Mouse (Mus musculus) kidney, postnatal 25 days (tissue): Measurements from ENCODE around the gene Gpi1.
"Not testable (repeated sequence)": the region's sequence is repeated elsewhere in the genome, so short reads cannot be mapped to it uniquely, and the experiment has no call there.

Source experiments
- DNase-seq, 2 experiments: peaks; one replicate each; pipeline ENCODE4 v3.0.0; 2021; ENCODE audit warnings: mixed read lengths in 2 of 2

Gpi1 gene

DNA sequence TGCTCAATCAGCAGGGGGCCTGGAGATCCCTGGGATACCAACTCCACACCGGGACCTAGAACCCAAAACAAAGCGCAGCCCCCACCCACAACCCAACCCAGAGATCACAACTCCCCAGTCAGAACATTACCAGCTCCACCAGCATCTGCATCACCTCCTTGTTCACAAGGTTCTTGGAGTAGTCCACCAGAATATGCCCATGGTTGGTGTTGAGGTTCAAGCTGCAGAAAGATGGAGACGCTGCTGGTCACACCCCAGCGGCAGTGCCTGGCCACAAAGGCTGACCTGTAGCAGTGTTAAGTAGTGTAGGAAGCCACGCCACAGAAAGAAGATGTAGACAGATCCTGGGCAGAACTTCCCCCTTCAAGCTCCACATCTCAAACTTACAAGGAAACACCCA lies 983 bp downstream of the Gpi1 start:
- DNase-seq: no peak

GRCm38 (mm10) chr7:34228641-34229040 lies 1.5 kb downstream of the Gpi1 start:
- no peak for DNase-seq

DNA sequence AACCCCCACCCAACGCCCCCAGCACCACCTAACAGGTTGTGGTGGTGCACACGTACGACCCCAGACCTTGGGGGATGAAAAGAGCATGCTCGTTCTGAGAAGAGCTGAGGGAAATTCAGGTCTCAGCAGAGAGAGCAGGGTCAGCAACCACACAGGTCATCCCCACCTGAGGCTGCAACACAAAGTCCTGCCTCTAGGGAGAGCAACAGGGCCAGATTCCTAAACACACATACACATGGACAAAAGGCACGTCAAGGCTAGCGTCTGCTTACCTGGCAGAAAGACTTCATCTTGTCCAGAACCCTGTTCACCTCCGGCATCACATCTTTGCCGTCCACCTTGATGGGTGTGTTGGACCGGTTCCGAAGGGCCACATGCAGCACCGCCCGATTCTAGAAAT lies 3.3 kb downstream of the Gpi1 start:
- DNase-seq: no peak

DNA sequence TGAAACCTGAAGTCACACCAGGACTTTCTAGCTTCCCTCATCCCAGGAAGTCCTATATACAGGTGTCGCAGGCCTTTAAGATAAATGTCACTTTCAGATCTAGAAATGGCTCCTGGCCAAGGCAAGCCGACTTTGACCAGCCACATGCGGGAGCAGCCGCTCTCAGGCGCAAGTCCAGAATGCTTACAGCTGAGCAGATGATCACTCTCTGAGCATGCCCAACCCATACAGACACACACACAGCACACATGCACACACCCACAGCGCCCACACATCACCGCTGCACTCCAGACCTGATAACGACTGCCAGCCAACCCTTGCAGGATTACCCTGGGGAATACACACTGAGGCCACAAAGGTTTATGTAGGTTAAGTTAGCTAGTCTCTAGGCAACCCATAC lies 4.0 kb downstream of the Gpi1 start:
- peak; percentile 43 to 68 for DNase-seq

GRCm38 (mm10) chr7:34224308-34224707 lies 5.8 kb downstream of the Gpi1 start:
- no peak for DNase-seq

GRCm38 (mm10) chr7:34222340-34222739 lies 7.8 kb downstream of the Gpi1 start:
- DNase-seq: no peak

DNA sequence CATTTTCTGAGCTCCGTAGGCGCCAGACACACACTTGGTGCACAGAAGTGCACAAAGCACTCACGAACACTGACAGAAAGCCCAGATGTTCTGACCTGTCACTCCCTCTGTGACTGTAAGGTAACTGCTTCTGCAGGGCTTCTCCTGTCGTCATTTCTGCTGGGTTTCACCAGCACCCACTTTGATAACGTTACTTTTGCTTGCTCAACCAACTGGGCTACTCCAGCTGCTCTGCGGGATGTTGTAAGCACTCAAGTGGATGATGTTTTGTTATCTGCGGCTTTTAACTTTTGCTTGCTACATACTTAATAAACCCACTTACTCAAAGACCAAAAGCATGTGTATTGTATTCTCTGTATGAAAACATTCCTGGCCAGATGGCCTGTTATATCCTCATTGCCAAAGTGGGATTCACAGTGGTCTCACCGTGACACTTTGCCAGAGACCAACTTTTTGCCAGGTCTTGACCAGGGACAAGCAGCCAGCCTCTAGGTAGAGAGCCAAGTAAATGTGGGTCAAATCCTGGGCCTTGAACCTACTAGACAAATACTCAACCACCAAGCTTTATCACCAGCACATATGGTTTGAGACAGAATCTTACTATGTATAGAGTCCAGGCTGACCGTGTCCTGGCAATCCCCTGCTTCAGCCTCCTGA lies 8.4 kb downstream of the Gpi1 start:
- DNase-seq: no peak

- DNase-seq: no peak
Observed at GRCm38 (mm10) chr7:34218496-34218895, 11.6 kb downstream of the Gpi1 start.

DNA sequence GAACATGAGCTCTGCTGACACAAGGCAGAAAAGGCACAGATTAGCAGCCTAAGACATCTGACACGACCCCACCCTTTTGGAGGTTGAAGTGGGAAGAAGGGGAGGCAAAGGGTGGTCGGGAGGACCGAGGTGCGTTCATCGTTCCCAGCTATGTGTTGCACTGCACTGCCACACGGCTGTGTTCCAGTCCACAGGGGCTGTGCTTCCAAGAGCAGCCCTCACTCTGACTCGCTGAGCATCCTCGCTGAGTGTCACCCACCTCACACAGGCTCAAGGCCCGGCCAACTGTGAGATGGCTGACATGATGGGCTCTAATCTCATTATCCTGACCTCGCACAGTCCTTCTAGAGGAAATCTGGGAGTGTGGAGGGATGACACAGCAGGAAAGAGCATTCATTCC lies 13.7 kb downstream of the Gpi1 start:
- DNase-seq: no peak

DNA sequence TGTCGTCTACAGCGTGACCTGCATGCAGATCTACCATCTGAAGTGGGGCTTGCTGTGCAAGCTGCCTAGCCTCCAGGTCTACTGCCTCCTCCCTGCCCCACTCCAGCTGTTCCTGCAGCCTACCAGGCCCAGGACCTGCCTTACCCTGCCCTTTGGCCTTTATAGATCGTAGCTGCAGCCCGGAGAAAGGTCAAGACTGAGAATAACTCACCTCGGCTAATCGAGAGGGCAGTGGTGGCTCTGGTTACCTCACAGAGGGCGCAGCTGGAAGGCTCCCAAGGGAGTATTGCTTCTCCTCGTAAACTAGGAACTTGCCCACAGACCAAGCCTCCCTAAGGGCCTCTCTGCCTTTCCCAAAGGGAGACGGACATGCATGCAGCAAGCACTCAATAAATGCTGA lies 14.7 kb downstream of the Gpi1 start:
- no peak for DNase-seq

DNA sequence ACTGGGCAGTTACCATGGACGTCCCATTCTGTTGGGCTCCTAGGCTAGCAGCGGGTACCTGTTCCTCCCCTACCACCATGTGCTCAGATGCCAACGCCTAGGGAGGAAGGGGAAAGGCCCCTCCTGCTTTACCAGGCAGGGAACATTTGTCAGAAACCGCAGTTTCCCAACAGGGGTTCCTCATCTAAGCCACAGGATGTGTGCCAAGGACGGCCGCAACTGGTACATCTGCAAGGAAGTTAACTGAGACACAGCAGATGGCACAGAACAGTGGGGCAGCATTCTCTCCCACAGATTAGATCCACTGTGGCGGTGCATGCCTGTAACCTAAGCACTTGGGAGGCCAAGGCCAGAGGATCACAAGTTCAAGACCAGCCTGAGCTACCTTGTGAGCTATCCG lies 15.5 kb downstream of the Gpi1 start:
- DNase-seq: no peak

DNA sequence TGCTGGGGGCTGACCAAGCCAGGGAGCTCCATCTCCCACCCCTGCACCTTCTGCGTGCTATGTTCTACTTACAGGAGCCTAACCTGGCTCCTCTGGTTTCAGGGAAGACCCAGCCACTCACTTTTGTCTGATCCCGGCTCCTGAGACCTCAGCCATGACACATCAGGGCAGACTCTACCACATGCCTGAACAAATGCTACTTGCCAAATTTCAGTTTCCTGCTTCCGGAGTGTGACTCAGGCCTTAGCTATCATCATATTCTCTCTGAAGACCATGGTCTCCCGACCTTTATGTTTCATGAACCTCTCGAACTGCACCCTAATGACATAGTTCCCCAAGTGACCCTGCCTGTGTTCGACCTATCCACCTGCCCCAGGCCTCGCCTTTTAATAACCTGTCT lies 16.9 kb downstream of the Gpi1 start:
- no peak for DNase-seq

GRCm38 (mm10) chr7:34208027-34208745 lies 21.9 kb downstream of the Gpi1 start:
- no peak for DNase-seq

GRCm38 (mm10) chr7:34206331-34206730 lies 23.8 kb downstream of the Gpi1 start:
- no peak for DNase-seq

GRCm38 (mm10) chr7:34202147-34202546 lies 28.0 kb downstream of the Gpi1 start:
- DNase-seq: not testable (repeated sequence)

- DNase-seq: no peak
Observed at GRCm38 (mm10) chr7:34200829-34201228, 29.3 kb downstream of the Gpi1 start.

DNA sequence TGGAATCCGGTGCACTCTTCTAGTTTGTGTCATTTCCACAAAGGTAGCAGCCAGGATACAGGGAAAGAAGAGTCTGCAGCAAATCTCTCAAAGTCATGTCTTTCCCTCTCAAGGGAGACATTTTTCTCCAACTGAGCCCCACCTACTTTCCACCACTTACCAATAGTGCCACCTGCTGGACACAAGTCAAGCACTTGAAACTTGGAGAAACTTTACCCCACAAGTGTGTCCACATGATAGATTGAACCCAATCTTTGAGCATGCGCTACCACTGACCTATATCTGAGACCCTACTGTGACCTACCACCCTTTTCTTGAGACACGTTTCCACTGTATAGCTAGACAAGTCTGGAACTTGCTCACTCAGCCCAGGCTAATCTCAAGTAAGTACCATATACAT lies 31.8 kb downstream of the Gpi1 start:
- peak in 1 of 2 experiments; percentile 67 for DNase-seq

- peak; percentile 94 to 95 for DNase-seq
Observed at GRCm38 (mm10) chr7:34196132-34197128, 33.7 kb downstream of the Gpi1 start, which contains the start of gene Pdcd2l. TSS of gene Pdcd2l (minus strand) at chr7:34196661.

- DNase-seq: no peak
Observed at GRCm38 (mm10) chr7:34195632-34196031, 34.5 kb downstream of the Gpi1 start.

DNA sequence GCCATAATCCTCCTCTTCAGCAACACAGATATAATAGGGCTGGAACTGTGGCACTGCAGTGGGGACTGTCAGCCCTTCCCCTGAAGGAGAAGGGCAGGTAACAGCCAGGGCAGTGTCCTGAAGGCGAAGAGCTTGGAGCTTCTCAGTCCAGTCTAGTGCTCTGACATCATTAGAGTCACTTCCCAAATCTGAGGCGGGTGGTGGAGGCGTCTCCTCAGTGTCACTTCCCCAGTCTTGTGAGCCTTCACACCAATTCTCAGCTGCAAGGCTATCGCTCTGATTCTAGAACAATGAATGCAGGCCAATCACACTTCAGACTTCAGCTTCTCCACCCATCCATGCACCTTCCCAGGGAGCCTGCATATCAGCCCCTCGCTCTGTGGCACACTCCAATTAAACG lies 37.3 kb downstream of the Gpi1 start:
- no peak for DNase-seq

DNA sequence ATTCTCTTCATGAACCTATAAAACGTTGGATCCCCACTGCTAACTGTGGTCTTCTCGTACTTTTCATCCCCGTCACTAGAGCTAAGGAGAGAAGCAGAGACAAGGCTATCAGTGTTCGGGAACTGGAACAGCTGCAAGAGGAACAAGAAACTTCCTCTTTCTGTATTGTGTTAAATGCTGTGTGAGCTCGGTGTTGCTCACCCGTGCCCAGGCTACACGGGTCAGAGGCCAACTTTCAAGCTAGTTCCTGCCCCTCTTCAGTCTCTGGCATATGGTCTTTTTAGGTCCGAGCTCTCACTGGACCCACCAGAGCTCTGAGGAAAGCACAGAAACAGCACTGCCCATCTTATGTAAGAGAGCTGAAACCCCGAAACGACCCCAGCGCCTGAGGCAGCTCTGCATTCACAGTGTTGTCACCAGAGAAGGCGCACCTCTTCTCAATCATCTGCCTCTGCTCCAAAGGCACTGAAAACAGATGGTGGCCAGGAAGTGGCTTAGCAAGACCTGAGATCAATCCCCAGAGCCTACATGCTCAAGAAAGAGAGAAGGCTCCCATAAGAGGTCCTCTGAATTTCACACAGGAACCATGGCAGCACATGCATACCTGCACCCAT lies 40.7 kb downstream of the Gpi1 start:
- DNase-seq: no peak

DNA sequence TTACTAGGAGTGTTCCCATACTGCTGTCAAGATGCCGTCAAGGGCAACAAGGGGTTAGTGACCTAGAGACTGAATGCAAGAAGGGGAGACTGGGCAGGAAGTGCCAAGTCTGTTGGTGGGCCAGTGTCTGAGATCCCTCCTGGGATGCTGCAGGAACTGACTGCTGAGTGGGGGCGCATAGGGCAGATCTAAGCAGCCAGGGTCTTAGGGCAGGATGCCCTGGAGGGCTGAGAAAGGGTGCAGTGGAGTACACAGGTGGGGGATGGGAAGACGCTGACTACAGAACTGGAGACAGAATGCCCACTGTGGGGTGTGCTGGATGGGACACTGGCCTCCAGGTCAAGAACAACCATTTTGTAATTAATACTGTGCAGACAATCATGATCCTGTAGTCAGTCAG lies 46.3 kb downstream of the Gpi1 start:
- DNase-seq: no peak

DNA sequence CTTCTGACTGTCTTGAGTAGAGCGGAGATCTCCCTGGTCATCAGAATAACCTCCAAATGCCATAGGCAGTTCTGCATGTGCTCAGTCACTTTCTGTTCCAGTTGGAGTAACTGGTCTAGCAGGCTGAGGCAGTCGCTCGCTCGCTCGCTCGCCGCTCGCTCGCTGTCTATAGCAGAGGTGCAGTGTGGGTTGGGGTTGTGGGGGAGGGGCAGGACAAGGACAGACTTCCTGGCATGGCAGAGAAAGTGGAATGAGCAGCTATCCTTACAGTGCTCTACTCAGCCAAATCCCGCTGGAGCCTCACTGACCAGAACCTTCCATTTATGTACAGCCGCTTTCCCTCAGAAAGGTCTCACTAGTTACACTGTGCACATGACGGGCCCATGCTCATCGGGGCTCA lies 46.8 kb downstream of the Gpi1 start:
- no peak for DNase-seq
